Mouse (Mus musculus) heart, embryonic 13.5 days (tissue): ENCODE results near the gene Safb2. TPM values are rescaled to one million over a fixed set of nuclear protein-coding genes. Genes with fewer than 3 reads are reported as not detected.

Experiments
- ATAC-seq: fragments of 200-750 bp; cut with Nextera tagmentation; 2 replicates; pipeline ENCODE4 v1.8.0; 2017; ENCODE audit warnings: moderate TSS enrichment; ENCODE audit not compliant: insufficient number of reproducible peaks, low FRiP score, low TSS enrichment; ENCODE audit errors: extremely low read depth
- H3K27ac ChIP-seq: fragments of 300-500 bp; sonication (generic); replicated peaks from 2 replicates; pipeline ENCODE4 v1.5.1; 2015; ENCODE audit warnings: moderate library complexity, mild to moderate bottlenecking, inconsistent platforms
- H3K27me3 ChIP-seq: fragments of 300-500 bp; sonication (generic); replicated peaks from 2 replicates; pipeline ENCODE4 v1.6.1; 2015; ENCODE audit warnings: mild to moderate bottlenecking, inconsistent platforms
- H3K36me3 ChIP-seq: fragments of 300-500 bp; sonication (generic); 2 replicates; pipeline ENCODE4 v1.6.1; 2015; ENCODE audit warnings: mild to moderate bottlenecking, inconsistent platforms
- H3K4me1 ChIP-seq: fragments of 300-500 bp; sonication (generic); 2 replicates; pipeline ENCODE4 v1.6.1; 2015; ENCODE audit warnings: inconsistent platforms
- H3K4me2 ChIP-seq: fragments of 300-500 bp; sonication (generic); 2 replicates; pipeline ENCODE4 v1.6.1; 2015; ENCODE audit warnings: inconsistent platforms, mild to moderate bottlenecking, moderate library complexity
- H3K4me3 ChIP-seq: fragments of 300-500 bp; sonication (generic); 2 replicates; pipeline ENCODE4 v1.5.1; 2015; ENCODE audit warnings: moderate library complexity, mild to moderate bottlenecking, inconsistent platforms
- H3K9ac ChIP-seq: fragments of 300-500 bp; sonication (generic); 2 replicates; pipeline ENCODE4 v1.6.1; 2015; ENCODE audit warnings: inconsistent platforms, mild to moderate bottlenecking, moderate library complexity
- H3K9me3 ChIP-seq: fragments of 300-500 bp; sonication (generic); 2 replicates; pipeline ENCODE4 v1.6.1; 2016; ENCODE audit warnings: inconsistent platforms
- WGBS: fragments of 180-500 bp; shearing (Covaris S2); methylation state at CpG from one replicate; pipeline ENCODE4 v1.1.7; 2015; ENCODE audit warnings: mixed read lengths; 5-methylcytosine and 5-hydroxymethylcytosine counted together
- polyA plus RNA-seq: library from polyadenylated mRNA; unstranded; fragments of >200 nt; fragmentation: Nextera tagmentation; extraction: Ambion mirVana; gene quantifications from 2 replicates; pipeline ENCODE4 v1.2.1, GENCODE M21; 2015

Safb2 gene
- polyA plus RNA-seq, 1 experiment from 2014 or later = 50.2 TPM

DNA sequence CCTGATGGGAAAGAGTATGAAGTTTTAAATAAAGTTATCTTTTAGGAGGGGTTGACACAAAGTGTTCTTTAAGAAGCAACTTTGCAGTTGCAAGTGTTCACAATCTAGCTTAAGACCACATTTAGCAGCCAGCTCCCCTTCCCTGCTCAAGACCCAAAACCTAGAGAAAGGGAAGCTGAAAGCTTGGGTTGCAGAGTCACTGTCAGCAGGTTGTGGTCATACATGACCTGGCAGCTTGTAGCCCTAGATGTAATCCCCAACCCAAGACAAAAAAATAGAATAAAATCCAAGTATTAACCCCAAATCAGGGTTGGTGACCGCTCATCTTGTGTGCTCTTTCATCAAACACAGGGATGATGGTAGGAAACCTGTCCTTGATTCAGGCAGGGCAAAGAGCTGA, 1.3 kb downstream of the Safb2 start:
- peak overlapping the region; percentile 97 for H3K27ac ChIP-seq

DNA sequence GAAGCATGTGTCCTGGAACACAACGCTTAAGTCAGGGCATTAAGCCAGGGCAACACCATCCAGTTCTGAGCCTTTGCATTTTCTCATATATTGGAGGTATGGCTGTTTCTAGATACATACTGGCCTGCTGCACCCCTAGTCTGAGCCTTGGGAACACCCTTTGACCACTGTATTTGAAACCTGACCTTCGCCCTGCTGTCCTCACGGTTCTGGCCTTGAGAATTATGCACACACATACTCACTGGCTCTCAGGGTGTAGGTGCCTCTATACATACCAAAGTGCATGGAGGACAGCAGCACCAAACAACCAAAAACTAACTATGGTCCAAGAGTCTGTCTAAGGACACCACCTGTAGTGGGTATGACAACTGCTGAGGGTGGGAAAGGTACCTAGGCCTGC, 11.4 kb downstream of the Safb2 start:
- H3K27me3 ChIP-seq = no peaks in the 10 kb centered on the region

More for the DNA sequence above, 1.3 kb downstream of the Safb2 start:
- H3K27me3 ChIP-seq = no peaks in the 10 kb centered on the region
- peak overlapping the region; percentile 97 for H3K9ac ChIP-seq
- H3K4me2 ChIP-seq = peak overlapping the region; percentile 93
- peaks cover 53% of the 10 kb centered on the region for H3K4me1 ChIP-seq
- peaks cover 71% of the 10 kb centered on the region for H3K36me3 ChIP-seq
- 78% methylated on average over 1 of the region's 1 CpGs for WGBS
- H3K4me3 ChIP-seq = peak overlapping the region; percentile 94
- no peak for ATAC-seq
- no peaks in the 10 kb centered on the region for H3K9me3 ChIP-seq

DNA sequence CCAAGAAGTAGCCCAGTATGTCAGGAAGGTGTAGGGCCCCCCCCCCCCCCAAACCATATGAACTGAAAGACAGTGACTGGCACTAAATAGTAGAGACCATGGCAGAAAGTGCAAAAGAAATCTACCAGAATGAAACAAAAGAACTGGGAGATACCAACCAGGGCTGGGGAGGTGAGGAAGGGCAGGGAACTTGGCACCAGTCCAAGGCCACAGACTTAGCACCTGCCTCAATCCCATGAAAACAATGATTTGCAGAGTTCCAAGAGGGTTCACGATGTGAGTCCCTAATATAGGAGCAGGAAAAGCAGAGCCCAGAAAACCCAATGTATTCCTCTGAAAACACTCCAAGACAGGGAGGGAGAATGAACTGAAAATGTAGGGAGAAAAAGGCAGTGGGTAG, 12.2 kb downstream of the Safb2 start:
- H3K9me3 ChIP-seq = no peaks in the 10 kb centered on the region
- 52% methylated on average over 1 of the region's 1 CpGs for WGBS

More for the DNA sequence above, 11.4 kb downstream of the Safb2 start:
- no peak overlapping the region for H3K4me3 ChIP-seq
- H3K4me2 ChIP-seq = no peak overlapping the region
- H3K9me3 ChIP-seq = no peaks in the 10 kb centered on the region
- no peak overlapping the region for H3K27ac ChIP-seq
- peaks cover 95% of the 10 kb centered on the region for H3K36me3 ChIP-seq
- no peak for ATAC-seq
- WGBS = 93% methylated on average over 3 of the region's 3 CpGs
- no peak overlapping the region for H3K9ac ChIP-seq
- 0 out of 2 replicates have a peak, but pooled peaks cover 6% of the 10 kb centered on the region for H3K4me1 ChIP-seq

GRCm38 (mm10) chr17:56570287-56570686, 14.1 kb downstream of the Safb2 start:
- H3K4me3 ChIP-seq = no peak overlapping the region
- no peak overlapping the region for H3K27ac ChIP-seq
- 0 out of 2 replicates have a peak, but pooled peaks cover 6% of the 10 kb centered on the region for H3K4me1 ChIP-seq
- no peaks in the 10 kb centered on the region for H3K9me3 ChIP-seq
- H3K36me3 ChIP-seq = peaks cover 98% of the 10 kb centered on the region
- 91% methylated on average over 4 of the region's 4 CpGs for WGBS
- no peak overlapping the region for H3K9ac ChIP-seq
- H3K27me3 ChIP-seq = no peaks in the 10 kb centered on the region
- H3K4me2 ChIP-seq = no peak overlapping the region
- ATAC-seq = no peak

More for the DNA sequence above, 12.2 kb downstream of the Safb2 start:
- Histone ChIP-seq H3K27ac (no peak overlapping the region), H3K36me3 (peaks cover 95% of the 10 kb centered on the region), H3K4me1 (0 out of 2 replicates have a peak, but pooled peaks cover 6% of the 10 kb centered on the region), H3K4me3 (no peak overlapping the region), H3K9ac (0 out of 2 replicates have a peak overlapping the region, but pooled peaks have one; percentile 21), H3K4me2 (no peak overlapping the region), H3K27me3 (no peaks in the 10 kb centered on the region)
- no peak for ATAC-seq

DNA sequence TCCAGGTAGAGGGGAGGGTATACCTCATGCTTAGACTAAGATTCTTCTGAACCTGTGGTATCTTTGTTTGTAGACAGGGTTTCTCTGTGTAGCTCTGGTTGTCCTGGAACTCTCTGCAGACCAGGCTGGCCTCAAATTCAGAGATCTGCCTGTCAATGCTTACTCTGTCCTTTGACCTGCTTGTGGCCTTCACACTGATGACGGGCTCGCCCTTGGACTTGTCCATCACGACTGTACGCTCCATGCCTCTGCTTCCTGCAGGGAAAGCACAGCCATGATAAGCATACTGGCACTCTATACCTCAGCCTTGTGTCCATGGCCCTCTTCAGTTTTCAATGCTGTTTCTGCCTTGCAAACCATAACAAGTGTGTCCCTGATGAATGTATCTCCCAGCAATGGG, 17.0 kb downstream of the Safb2 start:
- WGBS = 89% methylated on average over 4 of the region's 4 CpGs
- Histone ChIP-seq H3K4me3 (no peak overlapping the region), H3K27me3 (no peaks in the 10 kb centered on the region), H3K4me1 (0 out of 2 replicates have a peak, but pooled peaks cover 2% of the 10 kb centered on the region), H3K27ac (no peak overlapping the region), H3K36me3 (peaks cover 100% of the 10 kb centered on the region), H3K9ac (no peak overlapping the region), H3K9me3 (no peaks in the 10 kb centered on the region), H3K4me2 (no peak overlapping the region)
- no peak for ATAC-seq

GRCm38 (mm10) chr17:56566918-56567317, 17.5 kb downstream of the Safb2 start:
- Histone ChIP-seq H3K9me3 (no peaks in the 10 kb centered on the region), H3K4me2 (no peak overlapping the region), H3K27me3 (no peaks in the 10 kb centered on the region), H3K9ac (no peak overlapping the region), H3K4me3 (no peak overlapping the region), H3K36me3 (peaks cover 100% of the 10 kb centered on the region), H3K4me1 (no peaks in the 10 kb centered on the region), H3K27ac (no peak overlapping the region)
- ATAC-seq = no peak
- 92% methylated on average over 5 of the region's 5 CpGs for WGBS

DNA sequence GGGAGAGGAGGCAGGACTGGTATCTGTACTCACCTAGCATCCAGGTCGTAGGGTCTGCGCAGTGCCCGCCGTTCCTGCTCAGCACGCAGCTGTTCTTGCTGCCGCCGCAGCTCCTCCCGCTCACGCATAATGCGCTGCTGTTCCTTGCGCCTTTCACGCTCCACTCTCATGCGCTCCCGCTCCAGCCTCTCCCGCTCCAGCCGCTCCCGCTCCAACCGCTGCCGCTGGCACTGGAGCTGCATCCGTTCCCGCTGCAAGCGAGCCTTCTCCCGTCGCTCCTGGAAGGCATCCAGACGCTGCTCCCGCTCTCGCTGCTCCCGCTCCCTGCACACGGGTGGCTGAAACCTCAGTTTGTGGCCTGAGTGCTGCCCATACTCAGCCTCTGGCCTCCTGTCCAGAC, 18.1 kb downstream of the Safb2 start:
- Histone ChIP-seq H3K27me3 (no peaks in the 10 kb centered on the region), H3K4me2 (no peak overlapping the region), H3K9me3 (no peaks in the 10 kb centered on the region), H3K9ac (no peak overlapping the region), H3K36me3 (peaks cover 100% of the 10 kb centered on the region), H3K27ac (no peak overlapping the region), H3K4me1 (no peaks in the 10 kb centered on the region), H3K4me3 (no peak overlapping the region)
- 89% methylated on average over 29 of the region's 29 CpGs for WGBS
- ATAC-seq = no peak

DNA sequence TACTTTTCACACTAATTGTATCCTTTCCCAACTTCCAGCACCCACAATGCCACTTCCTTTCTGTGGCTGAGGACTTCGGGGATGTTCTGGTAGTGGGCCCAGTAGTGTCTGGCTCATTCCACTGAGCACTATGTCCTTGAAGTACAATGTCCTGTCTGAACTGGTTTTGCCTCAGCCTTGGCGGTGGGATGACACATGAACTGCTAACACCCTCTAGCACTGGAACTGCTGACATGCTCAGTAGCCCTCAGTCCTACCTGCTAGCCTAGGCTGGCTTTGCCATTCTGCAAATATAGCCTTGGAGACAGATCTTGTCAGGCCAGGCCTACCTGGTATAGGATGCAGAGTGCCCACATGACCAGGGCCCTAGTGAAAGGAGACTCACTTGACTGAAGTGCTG, 22.5 kb downstream of the Safb2 start:
- WGBS = 87% methylated on average over 2 of the region's 2 CpGs
- Histone ChIP-seq H3K9ac (no peak overlapping the region), H3K27me3 (no peaks in the 10 kb centered on the region), H3K9me3 (no peaks in the 10 kb centered on the region), H3K4me2 (no peak overlapping the region), H3K36me3 (peaks cover 63% of the 10 kb centered on the region), H3K27ac (no peak overlapping the region), H3K4me1 (peaks cover 3% of the 10 kb centered on the region; the same call in 1 of the 2 replicates), H3K4me3 (no peak overlapping the region)
- ATAC-seq = no peak

DNA sequence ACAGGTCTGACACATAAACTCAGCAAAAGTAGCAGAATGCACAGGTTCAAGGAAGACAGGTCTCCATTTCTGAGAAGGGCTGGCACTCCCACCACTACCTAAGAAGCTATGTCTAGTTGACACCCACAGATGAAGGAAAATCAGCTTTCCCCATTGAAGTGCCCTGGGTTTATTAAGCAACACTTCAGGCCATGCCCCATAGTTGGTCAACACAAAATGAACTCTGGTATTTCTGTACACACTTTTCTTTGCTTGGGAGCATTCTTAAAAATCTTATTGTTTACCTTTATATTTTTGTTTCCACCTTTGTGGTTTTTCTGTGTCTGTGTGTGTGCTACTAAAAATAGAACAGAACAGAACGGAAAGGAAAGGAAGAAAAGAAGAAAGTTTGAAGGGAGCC, 24.3 kb downstream of the Safb2 start:
- Histone ChIP-seq H3K9me3 (no peaks in the 10 kb centered on the region), H3K27me3 (no peaks in the 10 kb centered on the region), H3K9ac (no peak overlapping the region), H3K4me1 (peaks cover 3% of the 10 kb centered on the region; the same call in 1 of the 2 replicates), H3K27ac (no peak overlapping the region), H3K4me2 (no peak overlapping the region), H3K4me3 (no peak overlapping the region), H3K36me3 (peaks cover 45% of the 10 kb centered on the region)
- no peak for ATAC-seq
- 47% methylated on average over 1 of the region's 1 CpGs for WGBS

- no peak for ATAC-seq
- H3K9ac ChIP-seq = no peak overlapping the region
- no peak overlapping the region for H3K4me3 ChIP-seq
- no peaks in the 10 kb centered on the region for H3K9me3 ChIP-seq
- peaks cover 3% of the 10 kb centered on the region; the same call in 1 of the 2 replicates for H3K4me1 ChIP-seq
- H3K27me3 ChIP-seq = no peaks in the 10 kb centered on the region
- no peak overlapping the region for H3K4me2 ChIP-seq
- H3K27ac ChIP-seq = no peak overlapping the region
- peaks cover 38% of the 10 kb centered on the region for H3K36me3 ChIP-seq
- 56% methylated on average over 3 of the region's 3 CpGs for WGBS
Observed at GRCm38 (mm10) chr17:56559386-56559785, 25.0 kb downstream of the Safb2 start.

DNA sequence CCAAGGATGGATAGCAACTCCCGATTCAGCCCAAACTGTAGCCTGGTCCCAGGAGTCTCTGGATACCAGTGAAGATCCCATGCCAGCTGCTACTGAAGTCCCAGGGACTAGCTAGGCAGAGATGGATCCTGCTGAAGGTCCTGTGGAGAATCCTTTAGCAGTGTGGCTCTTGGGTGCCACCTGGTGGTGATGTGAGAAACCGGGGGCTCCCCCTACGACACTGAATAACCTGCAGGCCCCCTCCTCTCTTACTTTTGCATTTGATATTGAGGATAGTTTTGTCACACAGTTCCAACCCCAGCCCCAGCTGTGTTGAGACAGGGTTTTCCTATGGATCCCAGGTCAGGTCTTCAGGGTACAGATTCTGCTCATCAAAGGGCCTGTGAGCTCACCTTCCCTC, 25.9 kb downstream of the Safb2 start:
- Histone ChIP-seq H3K4me1 (peaks cover 3% of the 10 kb centered on the region; the same call in 1 of the 2 replicates), H3K9me3 (no peaks in the 10 kb centered on the region), H3K27ac (no peak overlapping the region), H3K4me3 (no peak overlapping the region), H3K27me3 (0 out of 2 replicates have a peak, but pooled peaks cover 5% of the 10 kb centered on the region), H3K4me2 (no peak overlapping the region), H3K36me3 (peaks cover 29% of the 10 kb centered on the region), H3K9ac (no peak overlapping the region)
- ATAC-seq = no peak
- WGBS = 13% methylated on average over 3 of the region's 3 CpGs

DNA sequence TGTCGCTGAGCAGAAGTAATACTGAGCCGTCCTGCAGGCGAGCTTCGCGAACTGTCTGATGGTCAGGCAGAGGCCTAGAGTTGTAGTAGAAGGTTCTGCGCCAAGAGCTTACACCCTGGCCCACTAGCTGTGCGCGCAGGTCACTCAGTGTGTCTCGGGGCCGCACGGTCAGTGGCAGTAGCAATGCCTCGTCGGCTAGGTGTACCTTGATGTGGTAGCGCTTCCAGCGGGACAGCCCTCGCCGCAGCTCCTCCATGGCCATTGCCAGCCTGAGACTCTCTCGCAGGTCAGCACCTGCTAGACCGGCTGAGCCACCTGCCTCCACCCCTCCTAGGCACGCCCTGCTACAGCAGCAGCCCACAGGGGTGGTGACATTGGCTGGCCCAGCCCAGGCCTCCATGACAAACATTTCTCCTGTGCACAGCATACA, 30.2 kb downstream of the Safb2 start, which contains the start of gene Gm20219:
Gm20219 (minus strand) TSS at position 266 of the 430 bp plus-strand sequence.
- 74% methylated on average over 20 of the region's 20 CpGs for WGBS
- ATAC-seq = no peak
- H3K4me1 ChIP-seq = no peaks in the 10 kb centered on the region; the same call in 1 of the 2 replicates
- H3K4me2 ChIP-seq = no peak within 1 kb of the TSS
- H3K9ac ChIP-seq = no peak within 1 kb of the TSS
- H3K9me3 ChIP-seq = no peaks in the 10 kb centered on the region
- no peaks in the 10 kb centered on the region for H3K36me3 ChIP-seq
- 0 out of 2 replicates have a peak, but pooled peaks cover 5% of the 10 kb centered on the region for H3K27me3 ChIP-seq
- no peak within 1 kb of the TSS for H3K4me3 ChIP-seq
- H3K27ac ChIP-seq = no peak within 1 kb of the TSS
